Mouse (Mus musculus) 3134 (cell line): Measurements from ENCODE around the gene Nme4.
"Not testable (repeated sequence)": the region's sequence is repeated elsewhere in the genome, so short reads cannot be mapped to it uniquely, and the experiment has no call there.

Experiments used
- DNase-seq: peaks from one replicate; pipeline ENCODE4 v3.0.0-alpha.2; 2011; ENCODE audit warnings: low spot score; ENCODE audit not compliant: insufficient read length; ENCODE audit errors: extremely low read depth

Gene Nme4

DNA sequence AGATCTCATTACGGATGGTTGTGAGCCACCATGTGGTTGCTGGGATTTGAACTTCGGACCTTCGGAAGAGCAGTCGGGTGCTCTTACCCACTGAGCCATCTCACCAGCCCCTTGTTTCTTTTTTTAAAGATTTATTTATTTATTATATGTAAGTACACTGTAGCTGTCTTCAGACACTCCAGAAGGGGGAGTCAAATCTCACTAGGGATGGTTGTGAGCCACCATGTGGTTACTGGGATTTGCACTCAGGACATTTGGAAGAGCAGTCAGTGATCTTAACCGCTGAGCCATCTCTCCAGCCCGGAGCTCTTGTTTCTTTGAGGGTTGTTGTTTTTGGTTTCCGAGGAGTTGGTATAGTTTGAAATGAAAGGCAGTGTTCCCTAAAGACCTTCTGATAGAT lies 19.1 kb upstream of the Nme4 start:
- DNase-seq: not testable (repeated sequence)

DNA sequence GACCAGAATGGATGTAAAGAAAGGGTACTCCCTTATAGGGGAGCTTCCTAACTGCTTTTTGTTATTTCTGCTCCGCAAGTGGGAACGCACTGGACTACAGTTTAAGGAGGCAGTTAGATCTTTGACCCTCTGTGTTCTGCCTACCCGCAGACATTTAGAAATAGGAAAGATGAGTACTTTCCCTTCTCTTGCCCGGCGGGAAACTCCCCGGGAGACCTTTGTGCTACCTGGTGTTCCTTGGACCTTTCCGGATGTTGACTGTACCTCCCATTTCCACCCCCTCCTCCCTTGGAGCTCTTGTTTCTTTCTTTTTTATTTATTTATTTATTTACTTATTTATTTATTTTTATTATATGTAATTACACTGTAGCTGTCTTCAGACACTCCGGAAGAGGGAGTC lies 18.7 kb upstream of the Nme4 start:
- no peak for DNase-seq

DNA sequence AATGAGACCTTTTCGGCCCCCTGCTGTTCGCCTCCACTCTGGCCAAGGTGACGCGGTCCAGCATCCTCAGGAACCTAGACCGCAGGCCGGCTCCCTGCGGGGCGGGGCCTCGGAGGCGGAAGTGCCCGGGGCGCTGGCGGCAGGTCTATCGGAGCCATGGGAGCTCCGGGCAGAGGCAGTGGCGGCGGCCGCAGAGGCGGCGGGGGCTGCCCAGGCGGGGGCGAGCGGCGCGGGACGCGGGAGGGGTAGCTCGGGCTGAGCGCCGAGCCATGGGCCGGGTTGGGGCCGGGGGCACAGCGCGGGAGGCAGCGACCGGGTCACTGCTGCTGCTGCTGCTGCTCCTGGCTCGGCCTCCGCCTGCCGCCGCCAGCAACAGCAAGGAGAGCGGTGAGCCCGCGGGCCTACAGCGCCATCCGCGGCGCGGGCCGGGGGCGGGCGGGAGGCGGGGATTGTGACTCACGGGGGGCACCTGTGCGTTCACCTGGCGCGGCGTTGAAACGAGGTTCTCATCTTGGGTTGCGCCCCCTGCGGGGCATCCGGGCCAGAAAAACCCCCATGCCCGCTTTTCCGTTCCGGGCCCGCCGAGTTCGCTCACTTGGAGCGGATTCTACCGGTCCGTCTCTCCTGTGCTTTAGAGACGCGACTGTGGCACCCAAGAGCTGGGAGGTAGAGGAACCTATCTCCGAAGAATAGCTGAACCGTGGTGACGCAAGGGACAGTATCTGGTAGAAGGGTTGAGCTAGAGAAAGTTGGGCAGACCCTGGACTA lies 18.0 kb upstream of the Nme4 start, which contains the start of gene Tmem8:
Gene Tmem8 (plus strand): TSS at position 119 of the 768 bp plus-strand sequence.
- DNase-seq: peak; percentile 81

DNA sequence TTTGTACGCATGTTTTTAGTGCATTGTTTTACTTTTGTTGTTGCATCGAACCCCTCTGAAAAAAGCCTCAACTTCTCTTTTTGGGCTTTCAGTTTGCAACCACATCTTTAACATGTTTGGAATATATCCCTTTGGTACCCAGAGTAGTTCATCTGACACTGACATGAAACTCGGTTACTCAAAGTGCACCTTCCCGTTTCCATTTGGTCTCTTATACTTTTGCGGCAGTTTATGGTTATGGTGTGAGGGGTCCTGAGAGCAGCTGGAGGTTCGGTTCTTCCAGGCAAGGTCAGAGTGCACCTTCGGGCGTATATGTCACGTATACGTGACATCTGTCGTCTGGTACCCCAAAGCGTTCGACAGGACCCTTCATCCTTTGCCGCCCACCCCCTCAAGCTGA lies 17.3 kb upstream of the Nme4 start:
- no peak for DNase-seq

DNA sequence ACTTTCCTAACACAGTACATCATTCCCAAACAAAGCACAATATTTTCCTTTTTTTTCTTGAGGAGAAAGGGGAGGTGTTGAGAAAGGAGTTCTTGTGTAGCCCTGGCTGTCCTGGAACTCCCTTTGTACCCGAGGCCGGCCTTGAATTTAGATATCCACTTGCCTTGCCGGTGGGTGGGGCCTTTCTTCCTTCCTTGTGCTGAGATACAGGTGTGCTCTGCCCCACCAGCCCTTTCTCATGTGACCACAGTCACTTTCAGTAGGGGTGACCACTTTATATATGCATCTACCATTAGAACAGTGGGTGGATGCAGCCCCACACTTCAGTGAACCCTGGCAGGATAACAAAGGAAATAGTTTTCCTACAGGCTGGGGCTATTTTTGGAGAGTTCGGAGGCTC lies 16.3 kb upstream of the Nme4 start:
- DNase-seq: no peak

DNA sequence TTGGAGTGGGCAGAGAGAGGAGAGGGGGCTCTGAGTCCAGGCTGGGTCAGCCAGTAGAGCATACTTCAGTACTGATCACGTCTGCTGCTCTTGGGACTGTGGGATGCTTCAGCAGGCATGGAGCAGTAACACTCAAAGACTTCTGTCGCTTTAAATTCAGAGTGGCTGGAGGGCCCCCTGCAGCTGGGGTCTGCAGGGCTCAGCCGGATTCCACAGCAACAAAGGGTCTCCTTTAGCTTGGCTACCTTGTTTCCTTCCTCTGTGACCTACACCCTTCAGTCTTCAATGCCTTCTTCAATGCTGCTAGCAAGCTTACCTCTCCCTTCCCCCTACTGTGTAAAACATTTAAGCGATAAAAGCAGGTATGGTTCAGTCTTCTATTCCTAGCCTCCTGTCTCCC lies 15.6 kb upstream of the Nme4 start:
- DNase-seq: no peak

DNA sequence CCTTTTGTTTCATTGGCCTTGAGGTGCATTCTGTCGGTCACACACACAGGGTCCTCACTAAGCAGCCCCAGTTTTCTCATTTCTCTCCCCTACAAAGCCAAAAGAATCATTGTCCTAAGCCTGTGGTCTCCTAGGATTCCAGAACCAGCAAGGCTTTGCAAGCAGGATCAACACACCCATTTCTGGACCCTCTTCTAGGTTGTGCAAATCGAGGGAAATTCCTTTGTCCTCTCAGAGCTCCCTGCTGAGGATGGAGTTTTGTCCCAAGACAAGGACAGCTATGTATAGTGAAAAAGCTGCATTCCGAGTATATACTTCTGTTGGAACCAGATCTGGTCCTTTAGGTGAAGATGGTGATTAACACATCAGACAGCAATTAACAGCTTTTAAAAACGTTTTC lies 14.8 kb upstream of the Nme4 start:
- no peak for DNase-seq

DNA sequence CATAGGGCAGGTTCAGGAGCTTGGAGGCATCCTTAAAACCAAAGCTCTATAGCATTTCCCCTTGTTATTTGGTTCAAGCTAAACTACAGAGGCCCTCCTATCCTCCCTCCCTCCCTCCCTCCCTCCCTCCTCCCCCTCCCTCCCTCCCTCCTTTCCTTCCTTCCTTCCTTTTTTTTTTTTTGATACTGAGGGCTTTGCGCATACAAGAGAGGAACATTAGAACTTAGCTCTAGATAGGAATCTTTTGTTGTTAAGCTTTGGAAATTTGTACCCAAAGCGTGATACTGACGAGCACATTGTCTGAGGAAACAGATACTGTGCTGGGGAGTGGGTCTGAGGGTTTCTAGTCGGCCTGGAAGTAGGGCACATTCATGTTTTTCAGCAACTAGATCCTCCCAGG lies 10.2 kb upstream of the Nme4 start:
- no peak for DNase-seq

DNA sequence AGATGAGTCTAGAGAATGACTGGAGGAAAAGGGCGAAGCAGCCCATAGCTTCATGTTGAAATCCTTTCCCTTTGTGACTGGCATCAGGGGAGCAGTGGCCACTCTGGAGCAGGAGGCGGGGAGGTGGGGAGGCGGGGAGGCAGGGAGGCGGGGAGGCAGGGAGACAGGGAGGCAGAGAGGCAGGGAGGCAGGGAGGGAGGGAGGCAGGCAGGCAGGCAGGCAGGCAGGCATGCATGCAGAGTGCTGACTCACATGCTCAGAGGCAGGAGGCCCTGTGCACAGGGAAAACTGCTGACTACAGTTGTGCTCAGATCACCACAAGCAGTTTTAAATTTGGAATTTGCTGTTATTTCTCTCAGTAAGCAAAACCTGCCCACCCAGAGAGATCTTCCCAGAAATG lies 6.1 kb upstream of the Nme4 start:
- DNase-seq: peak; percentile 72

DNA sequence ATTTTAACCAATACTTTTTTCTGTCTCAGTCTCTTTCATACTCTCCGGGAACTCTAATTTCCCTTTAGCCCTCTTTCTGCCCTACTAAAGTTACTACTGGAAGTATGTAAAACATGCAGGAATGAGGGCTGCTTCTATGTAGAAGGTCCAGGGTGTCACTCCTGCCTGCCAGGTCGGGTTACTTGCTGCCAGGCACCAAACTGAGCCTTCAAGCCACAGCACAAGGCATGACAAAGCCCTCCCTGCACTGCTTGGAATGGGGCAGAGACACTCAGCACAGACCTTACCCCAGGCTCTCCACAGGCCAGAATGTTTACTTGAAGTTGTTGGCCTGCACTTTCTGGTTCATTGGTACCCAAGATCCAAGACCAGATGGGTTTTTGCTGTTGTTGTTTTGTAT lies 4.8 kb upstream of the Nme4 start:
- DNase-seq: no peak

DNA sequence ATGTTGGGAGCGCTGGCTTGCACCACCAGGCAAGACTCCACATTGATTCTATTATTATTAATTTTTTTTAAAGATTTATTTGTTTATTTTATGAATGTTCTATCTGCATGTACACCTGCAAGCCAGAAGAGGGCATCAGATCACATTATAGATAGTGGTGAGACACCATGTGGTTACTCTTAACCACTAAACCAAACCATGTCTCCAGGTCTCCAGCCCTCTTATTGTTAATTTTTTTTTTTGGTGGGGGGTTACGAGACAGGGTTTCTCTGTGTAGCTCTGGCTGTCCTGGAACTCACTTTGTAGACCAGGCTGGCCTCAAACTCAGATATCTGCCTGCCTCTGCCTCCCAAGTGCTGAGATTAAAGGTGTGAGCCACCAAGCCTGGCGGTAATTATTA lies 3.9 kb upstream of the Nme4 start:
- DNase-seq: not testable (repeated sequence)

DNA sequence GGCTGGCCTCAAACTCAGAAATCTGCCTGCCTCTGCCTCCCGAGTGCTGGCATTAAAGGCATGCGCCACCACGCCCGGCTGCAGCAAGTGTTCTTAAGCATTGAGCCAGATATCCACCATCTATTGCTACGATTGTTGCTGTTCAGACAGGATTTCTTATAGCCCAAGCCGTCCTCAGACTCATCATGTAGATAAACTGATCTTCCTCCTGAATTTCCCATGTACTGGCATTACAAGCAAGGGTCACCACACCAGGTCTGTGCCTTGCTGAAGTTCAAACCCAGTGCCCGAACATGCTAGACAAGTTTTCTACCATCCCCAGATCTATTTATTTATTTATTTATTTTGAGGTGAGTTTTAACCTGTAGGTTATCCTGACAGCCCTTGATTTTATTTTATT lies 3.1 kb upstream of the Nme4 start:
- no peak for DNase-seq

DNA sequence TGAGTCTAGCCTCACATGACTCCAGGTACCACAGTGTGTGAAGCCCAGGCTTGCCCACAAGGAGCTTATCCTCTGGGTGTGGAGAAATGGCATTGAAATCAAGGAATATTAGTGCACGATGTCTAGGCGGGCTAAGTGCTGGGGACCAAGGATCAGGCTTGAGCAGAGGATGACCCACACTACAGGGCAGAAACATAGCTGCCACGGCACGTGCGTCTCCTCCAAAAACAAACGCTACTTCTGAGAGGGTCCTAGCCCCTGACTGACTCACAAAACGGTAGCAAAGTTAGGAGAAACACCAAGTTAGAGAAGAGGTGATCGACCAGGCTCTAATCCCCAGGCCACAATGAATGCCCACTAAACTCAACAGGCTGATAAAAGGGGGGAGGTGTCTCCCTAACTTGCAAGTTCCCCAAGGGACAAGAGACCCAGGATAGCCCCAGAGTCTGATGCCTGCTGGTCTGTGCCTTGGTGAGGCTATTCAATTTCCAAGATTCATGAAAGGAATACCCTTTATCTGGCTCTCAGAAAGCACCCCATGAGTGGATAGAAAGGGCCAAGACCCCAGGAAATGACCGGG lies 781 bp downstream of the Nme4 start:
- DNase-seq: no peak

DNA sequence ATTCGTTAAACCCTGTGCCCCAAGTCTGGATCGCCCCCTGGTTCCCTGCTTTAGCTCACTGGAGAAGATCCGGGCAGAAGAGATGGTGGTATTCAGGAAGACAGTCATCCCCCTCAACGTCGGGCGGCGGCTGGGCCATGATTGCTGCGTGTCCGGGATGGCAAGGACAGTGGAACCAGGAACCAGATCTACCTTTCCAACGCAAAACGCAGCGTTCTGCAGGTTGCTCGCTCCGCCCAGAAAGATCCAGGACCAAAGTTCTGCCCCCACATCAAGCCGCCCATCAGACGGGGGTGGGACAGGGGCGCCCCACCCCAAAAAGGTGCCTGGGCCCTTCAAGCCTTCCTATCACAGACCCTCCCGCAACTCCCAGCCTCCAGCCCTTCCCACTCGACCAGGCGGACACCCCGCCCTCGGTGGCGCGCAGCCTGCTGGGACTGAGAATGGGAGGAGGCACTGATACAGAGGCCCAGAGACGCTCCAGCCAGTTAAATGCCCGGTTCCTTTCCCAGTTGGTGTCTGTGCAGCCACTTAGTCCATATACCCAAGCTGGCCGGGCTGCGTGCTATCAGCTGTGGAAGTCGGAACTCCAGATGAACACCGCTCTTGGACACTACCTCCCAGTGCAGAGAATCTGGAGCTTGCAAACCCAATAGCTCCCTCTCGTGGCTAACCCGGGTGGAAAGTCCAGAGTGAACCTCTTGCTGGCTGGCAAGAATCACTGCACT lies 5.3 kb downstream of the Nme4 start, which contains the start of gene Decr2:
Gene Decr2 (minus strand): TSS at position 433 of the 728 bp plus-strand sequence.
- peak; percentile 93 for DNase-seq

DNA sequence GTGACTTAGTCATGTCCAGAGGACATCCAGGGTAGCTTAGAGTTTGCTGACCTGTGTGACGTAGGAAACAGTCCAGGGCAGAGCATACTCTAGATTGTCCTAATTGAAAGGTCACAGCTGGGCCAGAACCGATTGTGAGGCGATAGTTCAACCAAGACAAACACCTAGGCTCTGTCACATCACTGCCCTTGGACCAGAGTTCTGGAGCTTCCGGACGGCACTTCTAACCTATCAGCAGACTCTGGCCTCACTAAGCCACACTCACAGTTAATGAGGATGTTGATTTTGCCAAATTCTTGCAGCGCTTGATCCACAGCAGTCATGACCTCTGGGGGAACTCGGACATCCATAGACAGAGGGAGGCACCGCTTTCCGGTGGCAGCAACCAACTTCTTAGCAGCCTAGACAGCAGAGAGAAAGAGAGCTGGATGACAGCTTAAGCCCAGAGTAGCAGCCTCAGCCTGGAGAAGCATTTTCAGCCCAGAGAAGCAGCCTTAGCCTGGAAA lies 8.3 kb downstream of the Nme4 start:
- DNase-seq: no peak

DNA sequence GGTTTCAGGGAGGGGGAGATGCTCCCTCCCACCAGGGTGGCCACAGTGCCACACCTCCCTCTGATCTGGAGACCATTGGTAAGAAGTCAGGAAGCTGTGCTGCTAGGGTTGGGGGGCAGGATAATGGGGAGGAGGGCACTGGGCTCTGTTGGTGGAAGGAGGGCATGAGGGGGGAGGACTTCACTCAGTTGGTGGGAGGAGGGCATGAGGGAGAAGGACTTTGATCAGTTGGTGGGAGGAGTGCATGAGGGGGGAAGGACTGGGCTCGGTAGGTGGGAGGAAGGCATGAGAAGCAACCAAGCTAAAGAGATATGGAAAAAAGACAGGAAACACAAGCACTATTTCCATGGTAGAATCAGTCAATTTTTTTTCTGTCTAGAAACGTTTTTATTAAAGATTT lies 14.5 kb downstream of the Nme4 start:
- DNase-seq: no peak

DNA sequence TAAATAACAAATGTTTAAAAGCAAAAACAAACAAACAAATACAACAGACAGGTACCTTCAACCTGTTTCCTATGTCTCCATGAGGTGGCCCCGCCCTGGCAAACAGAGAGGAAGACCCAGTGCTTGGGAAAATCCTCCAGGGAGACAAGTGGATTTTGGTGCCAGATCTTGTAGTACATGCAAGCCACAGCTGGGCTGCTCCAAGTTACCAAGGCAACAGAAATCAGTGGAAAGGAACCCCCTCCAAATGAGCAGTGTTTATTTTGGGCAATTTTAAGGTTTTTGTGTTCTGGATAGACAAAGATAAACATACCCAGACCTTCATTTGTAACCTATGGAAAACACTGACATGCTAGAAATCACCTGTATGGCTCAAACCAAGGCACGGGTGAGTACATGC lies 16.6 kb downstream of the Nme4 start:
- DNase-seq: no peak

DNA sequence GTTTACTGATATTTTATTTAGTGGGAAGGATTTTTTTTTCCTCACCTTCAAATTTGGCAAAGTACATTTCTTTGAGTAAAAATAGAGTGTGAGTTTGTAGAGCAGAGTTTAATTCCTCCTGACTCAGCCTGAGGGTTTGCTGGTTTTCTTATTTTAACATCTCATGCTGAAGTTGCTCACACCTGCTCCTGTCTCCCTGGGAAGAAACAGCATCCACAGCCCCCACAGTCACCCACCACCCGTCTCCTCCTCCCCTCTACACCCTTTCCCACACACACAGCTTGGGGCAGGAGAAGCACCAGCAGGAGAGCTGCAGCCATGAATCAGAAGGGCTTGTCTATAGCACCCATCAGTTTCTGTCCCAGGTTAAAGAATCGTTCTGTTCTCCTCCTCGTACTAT lies 20.2 kb downstream of the Nme4 start:
- DNase-seq: no peak

DNA sequence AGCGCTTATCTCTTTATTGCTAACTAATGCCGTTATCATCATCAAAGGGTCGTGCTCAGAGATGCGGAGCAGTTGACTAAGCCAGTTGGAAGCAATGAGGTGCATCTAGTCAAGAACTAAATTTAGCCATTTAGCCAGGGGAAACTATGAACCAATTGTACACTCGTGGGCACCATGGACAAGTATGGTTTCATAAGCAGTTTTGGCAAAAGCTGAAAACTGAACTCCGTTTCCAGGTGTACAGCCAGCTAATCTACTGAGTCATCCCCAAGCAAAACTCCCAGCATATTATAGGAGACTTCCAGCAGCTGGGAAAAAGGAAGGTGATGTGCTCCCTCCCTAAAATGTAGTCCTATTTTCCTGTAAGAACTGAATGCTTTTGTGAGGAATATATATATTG lies 25.3 kb downstream of the Nme4 start:
- DNase-seq: no peak

DNA sequence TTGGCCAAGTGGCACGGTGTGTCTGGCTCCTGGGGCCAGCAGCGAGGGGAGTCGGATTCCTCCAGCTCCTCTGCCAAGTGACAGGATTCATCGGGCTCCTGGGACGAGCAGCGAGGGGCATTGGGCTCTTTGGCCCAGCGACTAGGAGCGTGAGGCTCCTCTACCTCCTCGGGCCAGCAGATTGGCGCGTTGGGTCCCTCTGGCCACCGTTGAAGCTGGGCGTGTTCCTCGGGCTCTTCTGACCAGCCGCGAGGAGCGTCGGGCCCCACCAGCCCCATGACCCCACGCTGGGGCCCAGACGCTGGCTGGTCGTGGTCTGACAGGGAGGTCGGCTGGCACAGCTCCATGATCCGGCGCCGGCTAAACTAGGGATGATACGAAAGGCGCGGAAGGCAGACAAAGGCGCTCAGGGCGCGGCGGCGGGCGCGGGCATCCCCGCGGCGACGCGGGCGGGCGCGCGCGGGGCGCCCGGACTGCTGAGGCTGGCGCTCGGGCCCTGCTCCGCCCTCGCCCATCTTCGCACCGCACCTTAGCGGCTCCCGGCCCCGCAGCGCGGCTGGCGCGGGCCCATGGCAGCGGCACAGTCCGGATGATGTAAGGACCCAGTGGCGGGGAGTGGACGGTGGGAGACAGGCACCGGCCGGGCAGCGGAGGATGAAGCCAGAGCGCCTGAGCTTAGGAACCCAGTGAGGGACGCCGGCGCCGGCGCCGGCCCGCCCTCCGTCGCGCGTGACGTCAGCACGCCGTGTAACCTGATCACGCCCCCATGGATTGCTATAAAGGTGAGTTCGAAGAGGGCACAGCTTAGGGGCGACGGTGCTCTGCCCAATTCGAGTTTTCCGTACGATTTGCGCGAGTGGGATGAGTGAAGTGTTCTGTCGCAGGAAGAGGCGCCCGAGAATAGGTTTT lies 26.3 kb downstream of the Nme4 start, which contains the start of gene Rab11fip3:
Gene Rab11fip3 (minus strand): TSS at position 725 of the 909 bp plus-strand sequence.
- DNase-seq: peak; percentile 98
